Mouse (Mus musculus): ENCODE measurements around the gene Kcmf1.

- TF ChIP-seq CTCF (IDR thresholded peaks at IDR 0.05; ENCODE audit: control insufficient read depth, insufficient read depth, insufficient read length) = no peak
- TF ChIP-seq USF1 (IDR thresholded peaks at IDR 0.05; ENCODE audit: low read depth) = no peak
- TF ChIP-seq MAX (IDR thresholded peaks at IDR 0.05) = no peak
- no peak for TF ChIP-seq CEBPB (IDR thresholded peaks at IDR 0.05; ENCODE audit: low read depth)
Measured at GRCm38 (mm10) chr6:72885268-72885667, 14.5 kb downstream of the Kcmf1 start.
